Mouse (Mus musculus) midbrain, embryonic 11.5 days (tissue): ENCODE measurements around the gene Hnrnpa0. TPM values are rescaled to one million over a fixed set of nuclear protein-coding genes. Genes with fewer than 3 reads are reported as not detected.
"Not testable (repeated sequence)": the region's sequence is repeated elsewhere in the genome, so short reads cannot be mapped to it uniquely, and the experiment has no call there.

ENCODE experiments used
- ATAC-seq: fragments of 200-750 bp; cut with Nextera tagmentation; 2 replicates; pipeline ENCODE4 v1.8.0; 2017; ENCODE audit warnings: moderate TSS enrichment, moderate library complexity; ENCODE audit not compliant: low FRiP score
- DNase-seq: peaks from one replicate; pipeline ENCODE4 v3.0.0; 2015; ENCODE audit warnings: low spot score; ENCODE audit errors: missing footprints
- H3K27ac ChIP-seq: fragments of 300-500 bp; sonication (generic); 2 replicates; pipeline ENCODE4 v1.5.1; 2014; ENCODE audit warnings: low read depth, low read length
- H3K27me3 ChIP-seq: fragments of 300-500 bp; sonication (generic); 2 replicates; pipeline ENCODE4 v1.6.1; 2014; ENCODE audit warnings: mild to moderate bottlenecking, low read length, moderate library complexity, mixed read lengths; ENCODE audit not compliant: control insufficient read depth, insufficient read depth
- H3K36me3 ChIP-seq: fragments of 300-500 bp; sonication (generic); 2 replicates; pipeline ENCODE4 v1.6.1; 2014; ENCODE audit warnings: mild to moderate bottlenecking, low read length, moderate library complexity, mixed read lengths; ENCODE audit not compliant: control insufficient read depth, insufficient read depth
- H3K4me1 ChIP-seq: fragments of 300-500 bp; sonication (generic); 2 replicates; pipeline ENCODE4 v1.6.1; 2014; ENCODE audit warnings: low read length; ENCODE audit not compliant: control insufficient read depth, insufficient read depth
- H3K4me2 ChIP-seq: fragments of 300-500 bp; sonication (generic); 2 replicates; pipeline ENCODE4 v1.6.1; 2014; ENCODE audit warnings: mild to moderate bottlenecking, moderate library complexity
- H3K4me3 ChIP-seq: fragments of 300-500 bp; sonication (generic); 2 replicates; pipeline ENCODE4 v1.5.1; 2014; ENCODE audit warnings: low read depth, low read length
- H3K9ac ChIP-seq: fragments of 300-500 bp; sonication (generic); 2 replicates; pipeline ENCODE4 v1.6.1; 2014; ENCODE audit warnings: low read length
- H3K9me3 ChIP-seq: fragments of 300-500 bp; sonication (generic); 2 replicates; pipeline ENCODE4 v1.6.1; 2016; ENCODE audit warnings: low read length; ENCODE audit not compliant: control insufficient read depth
- WGBS: fragments of 180-500 bp; shearing (Covaris S2); extraction: QIAGEN DNeasy Blood & Tissue Kit; methylation state at CpG from one replicate; pipeline ENCODE4 v1.1.7; 2014; 5-methylcytosine and 5-hydroxymethylcytosine counted together
- polyA plus RNA-seq: library from polyadenylated mRNA; unstranded; fragments of >200 nt; fragmentation: Nextera tagmentation; extraction: Ambion mirVana; gene quantifications from 2 replicates; pipeline ENCODE4 v1.2.1, GENCODE M21; 2014

Hnrnpa0 gene
- polyA plus RNA-seq, 1 experiment from 2014 or later: 60.0 TPM

DNA sequence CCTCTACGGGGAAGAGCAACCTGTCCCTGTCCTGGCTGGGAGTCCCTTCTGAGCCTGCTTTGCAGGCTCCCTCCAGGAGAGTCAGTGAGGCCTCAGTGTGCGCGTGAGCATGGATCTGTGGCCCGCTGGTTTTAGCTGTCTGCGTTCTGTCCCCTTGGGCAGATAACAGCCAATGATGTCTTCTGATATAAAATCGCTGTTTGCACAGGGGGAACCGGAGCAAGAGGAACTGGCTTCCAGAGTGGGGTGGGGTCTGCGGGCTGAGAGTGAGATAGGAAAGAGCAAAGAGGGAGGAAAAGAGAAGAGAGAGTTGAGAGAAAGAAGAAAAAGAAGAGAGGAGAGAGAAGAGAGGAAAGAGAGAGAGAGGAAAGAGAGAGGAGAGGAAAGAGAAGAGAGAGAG is 28.7 kb upstream of the Hnrnpa0 start:
- DNase-seq (no peak), ATAC-seq (peak; percentile 12; the same call in 1 of the 2 replicates)
- 31% methylated on average over 8 of the region's 8 CpGs for WGBS
- Histone ChIP-seq H3K36me3 (peaks cover 9% of the 10 kb centered on the region), H3K9me3 (no peaks in the 10 kb centered on the region; the same call in 1 of the 2 replicates), H3K4me2 (peak overlapping the region; percentile 75), H3K27ac (no peak overlapping the region), H3K4me1 (peaks cover 3% of the 10 kb centered on the region; the same call in 1 of the 2 replicates), H3K9ac (peak overlapping the region; percentile 63), H3K27me3 (no peaks in the 10 kb centered on the region), H3K4me3 (peak overlapping the region; percentile 58)

DNA sequence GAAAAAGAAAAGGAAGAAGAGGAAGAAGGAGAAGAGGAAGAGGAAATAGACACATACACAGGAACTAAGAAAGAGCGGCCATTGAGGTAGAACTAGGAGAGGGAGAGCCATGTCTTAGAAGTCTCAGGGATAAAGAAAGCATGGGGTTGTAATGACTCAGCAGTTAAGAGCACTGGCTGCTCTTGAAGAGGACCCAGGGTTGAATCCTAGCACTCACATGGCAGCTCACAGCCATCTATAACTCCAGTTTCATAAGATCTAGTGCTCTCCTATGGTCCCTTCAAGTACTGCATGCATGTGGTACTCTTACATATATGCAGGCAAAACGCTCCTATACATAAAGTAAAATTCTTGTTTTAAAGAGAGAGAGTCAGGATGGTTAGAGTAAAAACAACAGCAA is 27.7 kb upstream of the Hnrnpa0 start:
- H3K4me2 ChIP-seq: no peak overlapping the region
- no peaks in the 10 kb centered on the region for H3K27me3 ChIP-seq
- WGBS: 89% methylated on average over 2 of the region's 2 CpGs
- no peak overlapping the region for H3K4me3 ChIP-seq
- ATAC-seq (no peak), DNase-seq (peak; percentile 81)
- H3K27ac ChIP-seq: no peak overlapping the region
- peaks cover 9% of the 10 kb centered on the region for H3K36me3 ChIP-seq
- H3K9me3 ChIP-seq: no peaks in the 10 kb centered on the region; the same call in 1 of the 2 replicates
- H3K9ac ChIP-seq: no peak overlapping the region
- peaks cover 3% of the 10 kb centered on the region; the same call in 1 of the 2 replicates for H3K4me1 ChIP-seq

- Histone ChIP-seq H3K9ac (no peak overlapping the region), H3K4me2 (no peak overlapping the region), H3K4me1 (no peaks in the 10 kb centered on the region), H3K36me3 (no peaks in the 10 kb centered on the region), H3K27ac (no peak overlapping the region), H3K4me3 (no peak overlapping the region), H3K9me3 (no peaks in the 10 kb centered on the region), H3K27me3 (no peaks in the 10 kb centered on the region)
- ATAC-seq (no peak), DNase-seq (peak; percentile 33)
- WGBS: 84% methylated on average over 11 of the region's 11 CpGs
Observed at GRCm38 (mm10) chr13:58150442-58150841, 22.1 kb upstream of the Hnrnpa0 start.

GRCm38 (mm10) chr13:58149629-58150028 is 21.3 kb upstream of the Hnrnpa0 start:
- no peaks in the 10 kb centered on the region for H3K27me3 ChIP-seq
- no peaks in the 10 kb centered on the region for H3K36me3 ChIP-seq
- DNase-seq (peak; percentile 69), ATAC-seq (no peak)
- no peaks in the 10 kb centered on the region for H3K9me3 ChIP-seq
- no peak overlapping the region for H3K4me2 ChIP-seq
- no peak overlapping the region for H3K27ac ChIP-seq
- H3K9ac ChIP-seq: no peak overlapping the region
- H3K4me3 ChIP-seq: no peak overlapping the region
- 87% methylated on average over 3 of the region's 3 CpGs for WGBS
- H3K4me1 ChIP-seq: no peaks in the 10 kb centered on the region

- H3K36me3 ChIP-seq: no peaks in the 10 kb centered on the region
- H3K4me2 ChIP-seq: peak overlapping the region; percentile 56
- H3K27me3 ChIP-seq: no peaks in the 10 kb centered on the region
- ATAC-seq: peak; percentile 66; the same call in 1 of the 2 replicates
- no peak overlapping the region for H3K27ac ChIP-seq
- H3K4me1 ChIP-seq: no peaks in the 10 kb centered on the region
- H3K4me3 ChIP-seq: peak overlapping the region; percentile 34
- DNase-seq: no peak
- 53% methylated on average over 5 of the region's 5 CpGs for WGBS
- H3K9me3 ChIP-seq: no peaks in the 10 kb centered on the region
- H3K9ac ChIP-seq: no peak overlapping the region
Observed at GRCm38 (mm10) chr13:58149033-58149558, 20.7 kb upstream of the Hnrnpa0 start.

DNA sequence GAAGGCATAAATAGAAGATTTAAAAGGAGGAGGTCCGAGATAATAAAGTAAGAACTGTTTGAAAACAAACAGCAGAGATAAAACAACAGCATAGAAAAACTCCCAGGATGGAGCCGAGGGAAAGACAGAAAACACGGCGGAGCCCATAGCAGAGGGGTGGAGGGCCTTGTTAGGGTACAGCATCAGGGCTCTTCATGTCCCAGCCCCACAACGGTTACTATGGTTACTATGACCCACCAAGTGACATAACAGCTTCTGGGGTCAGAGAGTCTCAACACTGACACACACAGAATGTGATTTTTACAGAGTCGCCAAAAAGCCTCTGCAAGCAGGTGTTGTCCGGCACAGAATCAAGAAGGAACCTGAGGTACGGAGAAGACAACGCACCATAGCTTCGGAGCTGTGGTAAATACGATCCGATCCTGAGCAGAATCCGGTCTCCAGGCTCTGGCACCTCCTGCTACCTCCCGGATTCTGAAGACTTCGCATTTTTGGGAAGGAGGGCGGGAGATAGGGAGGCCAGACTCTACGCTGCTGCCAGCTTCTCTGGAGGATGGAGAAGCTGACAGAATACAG is 20.0 kb upstream of the Hnrnpa0 start:
- 1% methylated on average over 17 of the region's 17 CpGs for WGBS
- H3K27me3 ChIP-seq: no peaks in the 10 kb centered on the region
- no peaks in the 10 kb centered on the region for H3K4me1 ChIP-seq
- DNase-seq: peak; percentile 98
- peak; percentile 95 for ATAC-seq
- H3K4me3 ChIP-seq: peak overlapping the region; percentile 34
- no peaks in the 10 kb centered on the region for H3K9me3 ChIP-seq
- peak overlapping the region; percentile 56 for H3K4me2 ChIP-seq
- no peaks in the 10 kb centered on the region for H3K36me3 ChIP-seq
- no peak overlapping the region for H3K27ac ChIP-seq
- peak overlapping the region; percentile 44; the same call in 1 of the 2 replicates for H3K9ac ChIP-seq

DNA sequence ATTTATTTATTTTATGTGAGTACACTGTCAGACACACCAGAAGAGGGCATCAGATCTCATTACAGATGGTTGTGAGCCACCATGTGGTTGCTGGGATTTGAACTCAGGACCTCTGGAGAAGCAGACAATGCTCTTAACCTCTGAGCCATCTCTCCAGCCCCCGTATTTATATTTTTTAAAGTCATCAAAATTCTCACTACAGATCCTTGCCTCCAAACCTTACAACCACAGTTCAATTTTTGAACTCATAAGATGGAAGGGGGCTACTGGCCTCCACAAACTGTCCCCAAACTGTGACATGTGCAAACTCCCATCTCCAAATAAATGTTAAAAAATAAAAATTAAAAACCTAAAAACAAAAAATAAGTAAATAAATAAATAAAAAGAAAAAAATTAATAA is 19.4 kb upstream of the Hnrnpa0 start:
- Histone ChIP-seq H3K27me3 (no peaks in the 10 kb centered on the region), H3K27ac (no peak overlapping the region), H3K36me3 (no peaks in the 10 kb centered on the region), H3K4me1 (no peaks in the 10 kb centered on the region), H3K9me3 (no peaks in the 10 kb centered on the region), H3K4me3 (no peak overlapping the region), H3K4me2 (no peak overlapping the region), H3K9ac (no peak overlapping the region)
- DNase-seq (peak; percentile 56), ATAC-seq (no peak)
- WGBS: 77% methylated on average over 1 of the region's 1 CpGs

- not testable (repeated sequence) for H3K4me1 ChIP-seq, H3K27ac ChIP-seq, H3K4me2 ChIP-seq, H3K9ac ChIP-seq, H3K36me3 ChIP-seq, H3K9me3 ChIP-seq, H3K27me3 ChIP-seq, ATAC-seq, H3K4me3 ChIP-seq
- peak; percentile 23 for DNase-seq
- 97% methylated on average over 8 of the region's 8 CpGs for WGBS
Observed at GRCm38 (mm10) chr13:58146603-58147002, 18.2 kb upstream of the Hnrnpa0 start.

GRCm38 (mm10) chr13:58131692-58132091 is 3.3 kb upstream of the Hnrnpa0 start:
- no peak overlapping the region for H3K9ac ChIP-seq
- DNase-seq: no peak
- no peaks in the 10 kb centered on the region for H3K36me3 ChIP-seq
- H3K27me3 ChIP-seq: no peaks in the 10 kb centered on the region
- H3K4me1 ChIP-seq: peaks cover 7% of the 10 kb centered on the region
- WGBS: 55% methylated on average over 3 of the region's 3 CpGs
- H3K9me3 ChIP-seq: no peaks in the 10 kb centered on the region
- no peak for ATAC-seq
- no peak overlapping the region for H3K4me3 ChIP-seq
- no peak overlapping the region for H3K27ac ChIP-seq
- no peak overlapping the region for H3K4me2 ChIP-seq
